In genomic region chr14:24235954-24236353, GRCm38 (mm10) we compare ENCODE assay signal across 29 mouse cellular contexts. TPM values are rescaled to one million over a fixed set of nuclear protein-coding genes. Genes with fewer than 3 reads are reported as not detected.
DNase-seq lines count a peak whose midpoint lies in the region; TF ChIP-seq lines count a peak whose summit lies in the region.
"Had no signal": no experiment of that assay in that cellular context is flagged by ENCODE, and none has a peak within 500 bp of the region (broad histone marks: within the 10 kb centered on the region; RNA-seq: fewer than 3 reads in every experiment).

No protein-coding gene starts in this region.

- WGBS in kidney, adult 2 months = 90% methylated on average over 3 of the region's 3 CpGs

- no peaks in the 10 kb centered on the region for H3K36me3 ChIP-seq in kidney, adult 2 months (ENCODE audit: control insufficient read depth, insufficient read depth, low read length)
- H3K36me3 ChIP-seq: embryonic facial prominence, embryonic 13.5 days; embryonic facial prominence, embryonic 15.5 days had no signal

- no peak overlapping the region for H3K4me3 ChIP-seq in kidney, adult 2 months (ENCODE audit: insufficient read depth, low read depth, low read length)
- H3K4me3 ChIP-seq in layer of hippocampus, adult 2 months = no peak overlapping the region
- H3K4me3 ChIP-seq: embryonic facial prominence, embryonic 13.5 days; embryonic facial prominence, embryonic 15.5 days; erythroblast, embryonic 14.5 days; forebrain, embryonic 10.5 days; forebrain, embryonic 12.5 days had no signal

- H3K27me3 ChIP-seq in kidney, adult 2 months (replicated peaks; ENCODE audit: control insufficient read depth, insufficient read depth, low read length) = no peaks in the 10 kb centered on the region
- H3K27me3 ChIP-seq: embryonic facial prominence, embryonic 13.5 days; embryonic facial prominence, embryonic 15.5 days; forebrain, embryonic 12.5 days; Patski had no signal

- H3K4me1 ChIP-seq in kidney, adult 2 months (ENCODE audit: control insufficient read depth, insufficient read depth, low read length) = peaks cover 41% of the 10 kb centered on the region

- no peak for TF ChIP-seq POLR2A in kidney, adult 2 months (IDR thresholded peaks at IDR 0.05; ENCODE audit: low read depth, low read length)

- DNase-seq in kidney, adult 2 months = no peak
- no peak for DNase-seq in kidney, postnatal 36 days
- no peak for DNase-seq in layer of hippocampus, adult 2 months (ENCODE audit: low spot score in 2 of 2)
- DNase-seq in layer of hippocampus, postnatal 14 days (ENCODE audit: low spot score in 2 of 2) = no peak
- DNase-seq in gastrocnemius, adult 8-10 months (ENCODE audit: low spot score in 2 of 2) = no peak
- DNase-seq: adrenal gland, adult 8-10 months; adrenal gland, postnatal 14 days; adrenal gland, postnatal 36 days; B cell, adult 2 months; cerebellum, adult 11-12 months; cerebellum, adult 2 months; cerebellum, adult 9-10 months; cerebellum, postnatal 10 days; cerebellum, postnatal 25 days; embryo, embryonic 11 days had no signal

- no peak for TF ChIP-seq CTCF in kidney, adult 2 months (conservative IDR thresholded peaks at IDR 0.05; ENCODE audit: insufficient read depth, insufficient read length, low read depth, low read length)
- TF ChIP-seq CTCF in layer of hippocampus, adult 2 months (conservative IDR thresholded peaks at IDR 0.05) = no peak

- H3K27ac ChIP-seq in kidney, adult 2 months (ENCODE audit: insufficient read depth, low read depth, low read length) = 0 out of 2 replicates have a peak overlapping the region, but pooled peaks have one; percentile 13
- peak overlapping the region; percentile 69; the same call in 1 of the 2 replicates for H3K27ac ChIP-seq in layer of hippocampus, adult 2 months
- H3K27ac ChIP-seq: embryonic facial prominence, embryonic 15.5 days; forebrain, embryonic 10.5 days; forebrain, embryonic 12.5 days had no signal

RNA-seq across cellular contexts. Expression of gene Dlg5, which starts 9.8 kb away (rescaled TPM):
- 31.0 and 37.3 TPM in 2 replicates for polyA plus RNA-seq in kidney, adult 2 months (2012; rRNA removed)
- total RNA-seq in layer of hippocampus, adult 2 months (2021) = 10 to 100 TPM; 62.7 to 64.0 TPM
- total RNA-seq in layer of hippocampus, postnatal 14 days (2021) = 10 to 100 TPM; 55.5 to 74.0 TPM
- total RNA-seq in gastrocnemius, adult 8-10 months (2022) = 10 to 100 TPM in 1 of 4 experiments, 1 to 10 TPM in 3; 3.5 to 11.1 (median 6.0) TPM

RNA-seq across cellular contexts. Expression of gene E330034G19Rik, which starts 57.1 kb away (rescaled TPM):
- not detected in 2 replicates for polyA plus RNA-seq in kidney, adult 2 months (2012; rRNA removed)
- not detected for total RNA-seq in layer of hippocampus, adult 2 months (2021)
- not detected for total RNA-seq in layer of hippocampus, postnatal 14 days (2021)
- total RNA-seq in gastrocnemius, adult 8-10 months (2022) = not detected
- total RNA-seq: adrenal gland, adult 18-20 months; adrenal gland, adult 8-10 months; adrenal gland, postnatal 14 days; adrenal gland, postnatal 36 days; CH12.LX; G1E had no signal
- polyA plus RNA-seq: activated CD4-positive, CD25-positive, alpha-beta regulatory T cell, adult 4 months; CD4-positive, CD25-positive, alpha-beta regulatory T cell, adult 4 months; embryonic facial prominence, embryonic 11.5 days; embryonic facial prominence, embryonic 13.5 days; erythroblast, embryonic 14.5 days; forebrain, embryonic 10.5 days; forebrain, embryonic 12.5 days; forebrain, embryonic 14.5 days; forebrain, embryonic 16.5 days; G1E; Patski had no signal

Comparison
In these comparisons a context has a peak if more than half of its experiments do, and no peak if none do; other contexts are left out.
1. RNA of gene Dlg5, which starts 9.8 kb away (total RNA-seq): 55.5 to 74.0 TPM in layer of hippocampus, postnatal 14 days and 62.7 to 64.0 TPM in layer of hippocampus, adult 2 months; 3.5 to 11.1 TPM in gastrocnemius, adult 8-10 months; every median in the first group is over 4 times any median in the second.